ENCODE assay signal across 14 mouse cellular contexts in the genomic region with DNA sequence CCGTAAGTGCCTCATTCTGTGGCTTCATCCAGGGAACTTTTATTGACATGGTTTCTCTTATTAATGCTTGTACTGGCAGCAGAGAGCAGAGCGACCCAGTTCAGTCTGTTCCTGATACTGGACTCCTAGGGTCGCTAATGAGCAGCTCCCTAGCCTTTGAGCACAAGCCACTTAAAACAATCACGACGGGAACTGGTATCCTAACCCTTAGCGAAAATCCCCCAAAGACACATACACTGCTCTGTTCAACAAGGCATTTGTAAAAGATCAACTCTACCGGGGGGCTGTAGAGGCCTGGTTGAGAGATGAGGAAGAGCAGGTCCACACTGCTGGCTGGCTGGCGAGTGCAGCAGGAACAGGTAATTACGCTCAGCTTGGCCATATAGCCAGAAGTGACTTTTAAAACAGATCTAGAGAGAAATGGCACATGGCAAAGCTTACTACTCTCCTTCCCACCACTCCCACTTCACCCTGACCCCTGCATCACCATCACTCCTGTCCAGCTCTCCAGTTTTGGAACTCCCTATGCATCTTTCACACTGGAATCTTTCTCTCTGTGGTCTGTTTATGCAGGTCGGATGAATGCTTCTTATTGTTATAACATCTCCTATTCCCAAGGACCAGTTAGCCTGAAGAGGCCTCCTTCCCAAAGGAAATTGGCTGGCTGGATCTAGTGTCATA.
DNase-seq lines count a peak whose midpoint lies in the region; ATAC-seq and TF ChIP-seq lines count a peak whose summit lies in the region.
"Had no signal": no experiment of that assay in that cellular context is flagged by ENCODE, and none has a peak within 500 bp of the region (broad histone marks: within the 10 kb centered on the region; RNA-seq: fewer than 3 reads in every experiment).

No protein-coding gene starts in this region.

- peak; percentile 15; the same call in 1 of the 2 replicates for ATAC-seq in forebrain, embryonic 16.5 days
- no peak for ATAC-seq in intestine, postnatal 0 days
- ATAC-seq: Patski had no signal

- H3K27ac ChIP-seq in forebrain, embryonic 16.5 days (ENCODE audit: low read length), result no peak overlapping the region
- no peak overlapping the region for H3K27ac ChIP-seq in intestine, postnatal 0 days (ENCODE audit: low read depth, low read length)
- H3K27ac ChIP-seq: heart, embryonic 10.5 days; lung, embryonic 15.5 days; stomach, embryonic 15.5 days had no signal

- no peak for TF ChIP-seq CTCF in intestine, postnatal 0 days (IDR thresholded peaks at IDR 0.05; ENCODE audit: low read depth)

- H3K4me1 ChIP-seq in forebrain, embryonic 16.5 days (replicated peaks; ENCODE audit: control insufficient read depth, insufficient read depth, low read length), result peaks cover 3% of the 10 kb centered on the region
- H3K4me1 ChIP-seq in intestine, postnatal 0 days (replicated peaks; ENCODE audit: control insufficient read depth, insufficient read depth, low read length), result no peaks in the 10 kb centered on the region
- H3K4me1 ChIP-seq: heart, embryonic 10.5 days; lung, embryonic 15.5 days; stomach, embryonic 15.5 days had no signal

- H3K9me3 ChIP-seq in forebrain, embryonic 16.5 days (ENCODE audit: control insufficient read depth, low read length), result no peaks in the 10 kb centered on the region
- H3K9me3 ChIP-seq in intestine, postnatal 0 days (ENCODE audit: control insufficient read depth), result no peaks in the 10 kb centered on the region
- H3K9me3 ChIP-seq: heart, embryonic 10.5 days; lung, embryonic 15.5 days; stomach, embryonic 15.5 days had no signal

- no peaks in the 10 kb centered on the region for H3K27me3 ChIP-seq in forebrain, embryonic 16.5 days (replicated peaks; ENCODE audit: control insufficient read depth, insufficient read depth, low read length)
- no peaks in the 10 kb centered on the region for H3K27me3 ChIP-seq in intestine, postnatal 0 days (replicated peaks; ENCODE audit: control insufficient read depth, insufficient read depth, low read length)
- H3K27me3 ChIP-seq: lung, embryonic 15.5 days; stomach, embryonic 15.5 days had no signal

- no peaks in the 10 kb centered on the region for H3K36me3 ChIP-seq in forebrain, embryonic 16.5 days (ENCODE audit: control insufficient read depth, insufficient read depth)
- H3K36me3 ChIP-seq in intestine, postnatal 0 days (ENCODE audit: control insufficient read depth, insufficient read depth), result no peaks in the 10 kb centered on the region
- H3K36me3 ChIP-seq: heart, embryonic 10.5 days; lung, embryonic 15.5 days; stomach, embryonic 15.5 days had no signal

- 18% methylated on average over 10 of the region's 10 CpGs for WGBS in forebrain, embryonic 16.5 days
- 48% methylated on average over 10 of the region's 10 CpGs for WGBS in intestine, postnatal 0 days

- H3K9ac ChIP-seq in forebrain, embryonic 16.5 days (replicated peaks; ENCODE audit: low read depth, low read length), result no peak overlapping the region
- H3K9ac ChIP-seq in intestine, postnatal 0 days (ENCODE audit: low read depth, low read length), result no peak overlapping the region
- H3K9ac ChIP-seq: lung, embryonic 15.5 days; stomach, embryonic 15.5 days had no signal

- DNase-seq in brain, adult 2 months (ENCODE audit: low read depth, low spot score), result peak; percentile 4
- DNase-seq in embryo, embryonic 11 days, result peak; percentile 30
- DNase-seq in mesoderm, embryonic 11.5 days (ENCODE audit: low read depth, low spot score), result peak; percentile 10
- DNase-seq in layer of hippocampus, adult 11-12 months (ENCODE audit: low spot score), result no peak
- DNase-seq in heart, adult 18-20 months, result no peak
- DNase-seq in cerebellum, adult 9-11 months, result no peak
- DNase-seq: cerebellum, postnatal 10 days had no signal

- H3K4me3 ChIP-seq in forebrain, embryonic 16.5 days (replicated peaks; ENCODE audit: low read length), result no peak overlapping the region
- no peak overlapping the region for H3K4me3 ChIP-seq in intestine, postnatal 0 days (ENCODE audit: low read depth, low read length)
- H3K4me3 ChIP-seq: heart, embryonic 10.5 days; lung, embryonic 15.5 days; myocyte; stomach, embryonic 15.5 days had no signal

- H3K4me2 ChIP-seq in forebrain, embryonic 16.5 days (ENCODE audit: low read length), result no peak overlapping the region
- no peak overlapping the region for H3K4me2 ChIP-seq in intestine, postnatal 0 days (replicated peaks; ENCODE audit: low read depth)
- H3K4me2 ChIP-seq: lung, embryonic 15.5 days; stomach, embryonic 15.5 days had no signal

Comparison
In these comparisons a context has a peak if more than half of its experiments do, and no peak if none do; other contexts are left out.
1. DNase-seq: peak in brain, adult 2 months (single experiment), embryo, embryonic 11 days (single experiment) and mesoderm, embryonic 11.5 days (single experiment); none in layer of hippocampus, adult 11-12 months (single experiment), heart, adult 18-20 months (0 of 2) and cerebellum, adult 9-11 months (single experiment).